7 mouse cellular contexts compared by ENCODE assay signal in genomic region chr7:27859301-27860251, GRCm38 (mm10). TPM values are rescaled to one million over a fixed set of nuclear protein-coding genes. Genes with fewer than 3 reads are reported as not detected.
DNase-seq lines count a peak whose midpoint lies in the region; ATAC-seq and TF ChIP-seq lines count a peak whose summit lies in the region.

No protein-coding gene starts in this region.

- intact Hi-C loops in left cerebral cortex, postnatal 14 days (cut with DNase I): no loop called here

- ATAC-seq in embryonic facial prominence, embryonic 11.5 days (replicated peaks; ENCODE audit: insufficient number of reproducible peaks, low FRiP score, low TSS enrichment, low read depth): no peak
- ATAC-seq in hindbrain, embryonic 11.5 days (ENCODE audit: low FRiP score): no peak
- ATAC-seq in lung, postnatal 0 days: peak; percentile 18

- no peaks in the 10 kb centered on the region for H3K9me3 ChIP-seq in embryonic facial prominence, embryonic 11.5 days (replicated peaks; ENCODE audit: control insufficient read depth, low read length)
- no peaks in the 10 kb centered on the region for H3K9me3 ChIP-seq in hindbrain, embryonic 11.5 days (ENCODE audit: control insufficient read depth, low read length)
- H3K9me3 ChIP-seq in lung, postnatal 0 days (ENCODE audit: low read length): no peaks in the 10 kb centered on the region

- no peak overlapping the region for H3K27ac ChIP-seq in embryonic facial prominence, embryonic 11.5 days (replicated peaks; ENCODE audit: low read depth, low read length)
- no peak overlapping the region for H3K27ac ChIP-seq in hindbrain, embryonic 11.5 days (ENCODE audit: low read depth, low read length)
- peak overlapping the region; percentile 90 for H3K27ac ChIP-seq in lung, postnatal 0 days (ENCODE audit: low read length)

- H3K4me3 ChIP-seq in embryonic facial prominence, embryonic 11.5 days (ENCODE audit: low read depth, low read length): peak overlapping the region; percentile 60
- H3K4me3 ChIP-seq in hindbrain, embryonic 11.5 days (ENCODE audit: low read depth, low read length): peak overlapping the region; percentile 54
- H3K4me3 ChIP-seq in lung, postnatal 0 days (ENCODE audit: low read depth, low read length): peak overlapping the region; percentile 59

- DNase-seq in spleen, postnatal 36 days (ENCODE audit: low spot score in 2 of 2): peak; percentile 3 to 6
- no peak for DNase-seq in spleen, postnatal 4 days (ENCODE audit: low spot score in 2 of 2)
- peak; percentile 18 for DNase-seq in embryonic facial prominence, embryonic 11.5 days (ENCODE audit: low spot score)
- no peak for DNase-seq in hindbrain, embryonic 11.5 days (ENCODE audit: low spot score)
- peak; percentile 51 for DNase-seq in lung, postnatal 0 days (ENCODE audit: low spot score)
- peak; percentile 7 for DNase-seq in yolk sac, embryonic 10.5 days (ENCODE audit: low spot score)
- DNase-seq in left cerebral cortex, postnatal 14 days (ENCODE audit: low spot score in 2 of 2): no peak

- 27% methylated on average over 10 of the region's 10 CpGs for WGBS in embryonic facial prominence, embryonic 11.5 days
- WGBS in hindbrain, embryonic 11.5 days: 32% methylated on average over 10 of the region's 10 CpGs
- WGBS in lung, postnatal 0 days: 16% methylated on average over 10 of the region's 10 CpGs

- no peak for TF ChIP-seq EP300 in lung, postnatal 0 days (IDR thresholded peaks at IDR 0.05)

- H3K27me3 ChIP-seq in embryonic facial prominence, embryonic 11.5 days (ENCODE audit: control insufficient read depth, insufficient read depth, low read length): no peaks in the 10 kb centered on the region
- H3K27me3 ChIP-seq in hindbrain, embryonic 11.5 days (ENCODE audit: control insufficient read depth, insufficient read depth, low read length): no peaks in the 10 kb centered on the region
- H3K27me3 ChIP-seq in lung, postnatal 0 days (replicated peaks; ENCODE audit: insufficient read depth, low read length): no peaks in the 10 kb centered on the region

- no peaks in the 10 kb centered on the region for H3K4me1 ChIP-seq in embryonic facial prominence, embryonic 11.5 days (ENCODE audit: control insufficient read depth, insufficient read depth, low read length)
- H3K4me1 ChIP-seq in hindbrain, embryonic 11.5 days (replicated peaks; ENCODE audit: control insufficient read depth, insufficient read depth, low read length): no peaks in the 10 kb centered on the region
- peaks cover 4% of the 10 kb centered on the region for H3K4me1 ChIP-seq in lung, postnatal 0 days (ENCODE audit: insufficient read depth, low read depth, low read length)

- peak overlapping the region; percentile 73 for H3K9ac ChIP-seq in embryonic facial prominence, embryonic 11.5 days (replicated peaks; ENCODE audit: low read length)
- peak overlapping the region; percentile 19; the same call in 1 of the 2 replicates for H3K9ac ChIP-seq in hindbrain, embryonic 11.5 days (ENCODE audit: low read depth, low read length)
- peak overlapping the region; percentile 65 for H3K9ac ChIP-seq in lung, postnatal 0 days (replicated peaks; ENCODE audit: low read depth)

- H3K4me2 ChIP-seq in embryonic facial prominence, embryonic 11.5 days (ENCODE audit: low read depth, low read length): peak overlapping the region; percentile 69
- peak overlapping the region; percentile 68 for H3K4me2 ChIP-seq in hindbrain, embryonic 11.5 days (replicated peaks; ENCODE audit: low read depth, low read length)
- peak overlapping the region; percentile 71 for H3K4me2 ChIP-seq in lung, postnatal 0 days (replicated peaks; ENCODE audit: low read depth, low read length)

- no peak for TF ChIP-seq CTCF in lung, postnatal 0 days (IDR thresholded peaks at IDR 0.05)

- peaks cover 2% of the 10 kb centered on the region for H3K36me3 ChIP-seq in embryonic facial prominence, embryonic 11.5 days (replicated peaks; ENCODE audit: control insufficient read depth, insufficient read depth, low read depth, low read length)
- H3K36me3 ChIP-seq in hindbrain, embryonic 11.5 days (ENCODE audit: control insufficient read depth, insufficient read depth, low read length): no peaks in the 10 kb centered on the region
- peaks cover 3% of the 10 kb centered on the region; the same call in 1 of the 2 replicates for H3K36me3 ChIP-seq in lung, postnatal 0 days (ENCODE audit: insufficient read depth, low read length)

RNA-seq across cellular contexts. Expression of gene Zfp607a, which starts 2.2 kb away (rescaled TPM):
- 3.8 and 4.4 TPM in 2 replicates for polyA plus RNA-seq in embryonic facial prominence, embryonic 11.5 days (2014; fragmentation: Nextera tagmentation; extraction: Ambion mirVana)
- polyA plus RNA-seq in hindbrain, embryonic 11.5 days (2014; fragmentation: Nextera tagmentation; extraction: Ambion mirVana): 2.2 and 2.6 TPM in 2 replicates
- polyA plus RNA-seq in lung, postnatal 0 days (2015; fragmentation: Nextera tagmentation; extraction: Ambion mirVana): 2.4 and 2.5 TPM in 2 replicates
- 1 to 10 TPM; 1.5 to 2.3 TPM for total RNA-seq in left cerebral cortex, postnatal 14 days (2021)

RNA-seq across cellular contexts. Expression of gene Zfp59, which starts 21.2 kb away (rescaled TPM):
- 13.3 and 13.4 TPM in 2 replicates for polyA plus RNA-seq in embryonic facial prominence, embryonic 11.5 days (2014; fragmentation: Nextera tagmentation; extraction: Ambion mirVana)
- 12.5 and 12.9 TPM in 2 replicates for polyA plus RNA-seq in hindbrain, embryonic 11.5 days (2014; fragmentation: Nextera tagmentation; extraction: Ambion mirVana)
- 3.8 and 4.5 TPM in 2 replicates for polyA plus RNA-seq in lung, postnatal 0 days (2015; fragmentation: Nextera tagmentation; extraction: Ambion mirVana)
- 1 to 10 TPM; 4.0 to 4.5 TPM for total RNA-seq in left cerebral cortex, postnatal 14 days (2021)

RNA-seq across cellular contexts. Expression of gene Zfp626, which starts 52.6 kb away (rescaled TPM):
- polyA plus RNA-seq in embryonic facial prominence, embryonic 11.5 days (2014; fragmentation: Nextera tagmentation; extraction: Ambion mirVana): 2.6 and 2.9 TPM in 2 replicates
- polyA plus RNA-seq in hindbrain, embryonic 11.5 days (2014; fragmentation: Nextera tagmentation; extraction: Ambion mirVana): 2.4 and 2.6 TPM in 2 replicates
- polyA plus RNA-seq in lung, postnatal 0 days (2015; fragmentation: Nextera tagmentation; extraction: Ambion mirVana): 1.7 and 2.0 TPM in 2 replicates
- total RNA-seq in left cerebral cortex, postnatal 14 days (2021): 1 to 10 TPM; 8.1 to 8.7 TPM

Comparison
In these comparisons a context has a peak if more than half of its experiments do, and no peak if none do; other contexts are left out.
1. DNase-seq: peak in spleen, postnatal 36 days (2 of 2), embryonic facial prominence, embryonic 11.5 days (single experiment), lung, postnatal 0 days (single experiment) and yolk sac, embryonic 10.5 days (single experiment); none in spleen, postnatal 4 days (0 of 2), hindbrain, embryonic 11.5 days (single experiment) and left cerebral cortex, postnatal 14 days (0 of 2).
2. H3K9ac ChIP-seq: peak in every context shown above with its lines; median percentile 73 in embryonic facial prominence, embryonic 11.5 days; 65 in lung, postnatal 0 days; 19 in hindbrain, embryonic 11.5 days.
3. Peak in every context shown above with its lines, with median percentiles within 50 percentile points of each other: H3K4me2 ChIP-seq and H3K4me3 ChIP-seq.